Mouse (Mus musculus) limb, embryonic 14.5 days (tissue): ENCODE measurements around the gene Sdc4. TPM values are rescaled to one million over a fixed set of nuclear protein-coding genes. Genes with fewer than 3 reads are reported as not detected.

ENCODE experiments used
- ATAC-seq: fragments of 200-750 bp; cut with Nextera tagmentation; 2 replicates; pipeline ENCODE4 v1.8.0; 2017; ENCODE audit warnings: low read depth, moderate number of reproducible peaks, moderate TSS enrichment; ENCODE audit not compliant: low FRiP score
- DNase-seq: peaks from one replicate; pipeline ENCODE4 v3.0.0-alpha.2; 2015; ENCODE audit warnings: low spot score
- H3K27ac ChIP-seq: fragments of 300-500 bp; sonication (generic); replicated peaks from 2 replicates; pipeline ENCODE4 v1.5.1; 2014; ENCODE audit warnings: low read depth, mild to moderate bottlenecking, low read length, moderate library complexity, mixed read lengths
- H3K27me3 ChIP-seq: fragments of 300-500 bp; sonication (generic); 2 replicates; pipeline ENCODE4 v1.6.1; 2014; ENCODE audit warnings: low read length, mixed read lengths; ENCODE audit not compliant: control insufficient read depth, insufficient read depth
- H3K36me3 ChIP-seq: fragments of 300-500 bp; sonication (generic); 2 replicates; pipeline ENCODE4 v1.6.1; 2014; ENCODE audit warnings: mild to moderate bottlenecking, low read length, moderate library complexity, mixed read lengths; ENCODE audit not compliant: control insufficient read depth, insufficient read depth
- H3K4me1 ChIP-seq: fragments of 300-500 bp; sonication (generic); 2 replicates; pipeline ENCODE4 v1.6.1; 2014; ENCODE audit warnings: antibody characterized with exemption, low read length, mixed read lengths; ENCODE audit not compliant: control insufficient read depth, insufficient read depth
- H3K4me2 ChIP-seq: fragments of 300-500 bp; sonication (generic); replicated peaks from 2 replicates; pipeline ENCODE4 v1.6.1; 2014; ENCODE audit warnings: low read depth, mild to moderate bottlenecking, low read length, moderate library complexity; ENCODE audit not compliant: severe bottlenecking
- H3K4me3 ChIP-seq: fragments of 300-500 bp; sonication (generic); replicated peaks from 2 replicates; pipeline ENCODE4 v1.5.1; 2014; ENCODE audit warnings: low read length
- H3K9ac ChIP-seq: fragments of 300-500 bp; sonication (generic); 2 replicates; pipeline ENCODE4 v1.6.1; 2014; ENCODE audit warnings: mild to moderate bottlenecking, low read depth, low read length, moderate library complexity; ENCODE audit not compliant: severe bottlenecking
- H3K9me3 ChIP-seq: fragments of 300-500 bp; sonication (generic); 2 replicates; pipeline ENCODE4 v1.6.1; 2016; ENCODE audit warnings: low read length; ENCODE audit not compliant: control insufficient read depth
- POLR2A ChIP-seq: fragments of 200-500 bp; IDR thresholded peaks from 2 replicates; pipeline ENCODE4 v1.8.0; 2012; ENCODE audit warnings: inconsistent platforms, mild to moderate bottlenecking, moderate library complexity, borderline replicate concordance; ENCODE audit not compliant: insufficient read depth, insufficient read length; ENCODE audit errors: extremely low read depth
- WGBS: fragments of 180-500 bp; shearing (Covaris S2); extraction: QIAGEN DNeasy Blood & Tissue Kit; methylation state at CpG from one replicate; pipeline ENCODE4 v1.1.7; 2014; 5-methylcytosine and 5-hydroxymethylcytosine counted together
- polyA plus RNA-seq, 2 experiments: library from polyadenylated mRNA; depleted of rRNA in 1 of 2; stranded (reverse) in 1 of 2; unstranded in 1 of 2; fragments of >200 nt; fragmentation: Nextera tagmentation in 1 of 2; extraction: Ambion mirVana in 1 of 2; gene quantifications; 2 replicates each; pipeline versions ENCODE4 v1.2.1 to v1.2.3; 2012 to 2014

Sdc4 gene
- polyA plus RNA-seq, 2 experiments = 27.4 to 65.9 TPM

GRCm38 (mm10) chr2:164403396-164404081, 40.1 kb downstream of the Sdc4 start:
- WGBS = 9% methylated on average over 14 of the region's 14 CpGs
- Histone ChIP-seq H3K27me3 (peaks cover 88% of the 10 kb centered on the region), H3K36me3 (peaks cover 6% of the 10 kb centered on the region), H3K27ac (peak overlapping the region; percentile 79), H3K9me3 (no peaks in the 10 kb centered on the region), H3K4me1 (peaks cover 30% of the 10 kb centered on the region), H3K4me3 (peak overlapping the region; percentile 42), H3K4me2 (peak overlapping the region; percentile 71), H3K9ac (peak overlapping the region; percentile 62)
- TF ChIP-seq POLR2A = no peak
- DNase-seq (peak; percentile 24), ATAC-seq (peak; percentile 16; the same call in 1 of the 2 replicates)

- no peaks in the 10 kb centered on the region for H3K9me3 ChIP-seq
- H3K9ac ChIP-seq = peak within 1 kb of the TSS; percentile 62
- H3K27ac ChIP-seq = peak within 1 kb of the TSS; percentile 79
- 5% methylated on average over 17 of the region's 17 CpGs for WGBS
- H3K36me3 ChIP-seq = peaks cover 6% of the 10 kb centered on the region
- H3K4me2 ChIP-seq = peak within 1 kb of the TSS; percentile 71
- H3K4me1 ChIP-seq = peaks cover 30% of the 10 kb centered on the region
- peaks cover 82% of the 10 kb centered on the region for H3K27me3 ChIP-seq
- DNase-seq (peak; percentile 86), ATAC-seq (peak; percentile 45; the same call in 1 of the 2 replicates)
- TF ChIP-seq POLR2A = no peak
- peak within 1 kb of the TSS; percentile 42 for H3K4me3 ChIP-seq
These were observed 40.8 kb downstream of the Sdc4 start, which contains the start of gene Rbpjl for GRCm38 (mm10) chr2:164402906-164403305. TSS of gene Rbpjl (plus strand) at chr2:164403141.

GRCm38 (mm10) chr2:164396911-164397310, 46.8 kb downstream of the Sdc4 start:
- peaks cover 6% of the 10 kb centered on the region; the same call in 1 of the 2 replicates for H3K9me3 ChIP-seq
- peaks cover 29% of the 10 kb centered on the region for H3K27me3 ChIP-seq
- H3K4me3 ChIP-seq = no peak overlapping the region
- H3K27ac ChIP-seq = no peak overlapping the region
- DNase-seq (no peak), ATAC-seq (no peak)
- WGBS = 70% methylated on average over 12 of the region's 12 CpGs
- H3K4me2 ChIP-seq = no peak overlapping the region
- no peak overlapping the region for H3K9ac ChIP-seq
- no peak for TF ChIP-seq POLR2A
- peaks cover 10% of the 10 kb centered on the region for H3K4me1 ChIP-seq
- H3K36me3 ChIP-seq = peaks cover 21% of the 10 kb centered on the region

GRCm38 (mm10) chr2:164396076-164396475, 47.6 kb downstream of the Sdc4 start:
- Histone ChIP-seq H3K27me3 (peaks cover 21% of the 10 kb centered on the region; the same call in 1 of the 2 replicates), H3K9me3 (peaks cover 10% of the 10 kb centered on the region; the same call in 1 of the 2 replicates), H3K9ac (no peak overlapping the region), H3K4me2 (no peak overlapping the region), H3K27ac (no peak overlapping the region), H3K4me1 (peaks cover 5% of the 10 kb centered on the region; the same call in 1 of the 2 replicates), H3K4me3 (no peak overlapping the region), H3K36me3 (peaks cover 26% of the 10 kb centered on the region)
- WGBS = 90% methylated on average over 7 of the region's 7 CpGs
- DNase-seq = no peak
- no peak for TF ChIP-seq POLR2A
- ATAC-seq = no peak

GRCm38 (mm10) chr2:164393126-164393525, 50.6 kb downstream of the Sdc4 start:
- 81% methylated on average over 29 of the region's 29 CpGs for WGBS
- Histone ChIP-seq H3K27ac (no peak overlapping the region), H3K36me3 (peaks cover 23% of the 10 kb centered on the region), H3K9ac (no peak overlapping the region), H3K9me3 (peaks cover 13% of the 10 kb centered on the region; the same call in 1 of the 2 replicates), H3K27me3 (peaks cover 4% of the 10 kb centered on the region; the same call in 1 of the 2 replicates), H3K4me3 (no peak overlapping the region), H3K4me2 (no peak overlapping the region), H3K4me1 (peaks cover 3% of the 10 kb centered on the region; the same call in 1 of the 2 replicates)
- TF ChIP-seq POLR2A = no peak
- ATAC-seq (no peak), DNase-seq (no peak)
